Mouse (Mus musculus): Measurements from ENCODE around the gene Tlk1.
A peak's percentile ranks its signal among the peaks of the same experiment; 100 is the strongest.
"Not testable (repeated sequence)": the region's sequence is repeated elsewhere in the genome, so short reads cannot be mapped to it uniquely, and the experiment has no call there.

The Tlk1 gene

GRCm38 (mm10) chr2:70831709-70832350 lies 6.3 kb upstream of the Tlk1 start:
- DNase-seq: no peak

- DNase-seq: no peak
Observed at GRCm38 (mm10) chr2:70830683-70831082, 5.2 kb upstream of the Tlk1 start.

- peak in 1 of 2 experiments; percentile 44 for DNase-seq
Observed at GRCm38 (mm10) chr2:70829946-70830610, 4.5 kb upstream of the Tlk1 start.

- no peak for DNase-seq
Observed at GRCm38 (mm10) chr2:70827780-70828179, 2.3 kb upstream of the Tlk1 start.

GRCm38 (mm10) chr2:70826436-70827230 lies 1.1 kb upstream of the Tlk1 start:
- no peak for DNase-seq

- peak; percentile 65 to 71 for DNase-seq
Observed at GRCm38 (mm10) chr2:70824838-70825370, 624 bp downstream of the Tlk1 start.

GRCm38 (mm10) chr2:70823926-70824800 lies 1.4 kb downstream of the Tlk1 start:
- DNase-seq: no peak

- DNase-seq: no peak
Observed at GRCm38 (mm10) chr2:70823434-70823833, 2.1 kb downstream of the Tlk1 start.

- no peak for DNase-seq
Observed at GRCm38 (mm10) chr2:70816939-70817338, 8.6 kb downstream of the Tlk1 start.

- no peak for DNase-seq
Observed at GRCm38 (mm10) chr2:70816016-70816415, 9.5 kb downstream of the Tlk1 start.

GRCm38 (mm10) chr2:70813608-70814007 lies 11.9 kb downstream of the Tlk1 start:
- DNase-seq: no peak

- no peak for DNase-seq
Observed at GRCm38 (mm10) chr2:70811476-70811875, 14.1 kb downstream of the Tlk1 start.

- DNase-seq: no peak
Observed at GRCm38 (mm10) chr2:70809921-70810320, 15.6 kb downstream of the Tlk1 start.

GRCm38 (mm10) chr2:70808681-70809080 lies 16.8 kb downstream of the Tlk1 start:
- peak; percentile 18 to 37 for DNase-seq

GRCm38 (mm10) chr2:70807678-70808077 lies 17.9 kb downstream of the Tlk1 start:
- DNase-seq: not testable (repeated sequence)

GRCm38 (mm10) chr2:70806020-70806419 lies 19.5 kb downstream of the Tlk1 start:
- DNase-seq: no peak

GRCm38 (mm10) chr2:70803696-70804095 lies 21.8 kb downstream of the Tlk1 start:
- not testable (repeated sequence) for DNase-seq

- DNase-seq: no peak
Observed at GRCm38 (mm10) chr2:70802658-70803057, 22.9 kb downstream of the Tlk1 start.

- DNase-seq: no peak
Observed at GRCm38 (mm10) chr2:70801543-70801942, 24.0 kb downstream of the Tlk1 start.

- no peak for DNase-seq
Observed at GRCm38 (mm10) chr2:70800396-70800795, 25.1 kb downstream of the Tlk1 start.

GRCm38 (mm10) chr2:70793276-70793675 lies 32.3 kb downstream of the Tlk1 start:
- DNase-seq: no peak

GRCm38 (mm10) chr2:70790246-70790645 lies 35.3 kb downstream of the Tlk1 start:
- no peak for DNase-seq
